Mouse (Mus musculus) adrenal gland, postnatal 4 days (tissue): ENCODE data around the gene Armc12. TPM values are rescaled to one million over a fixed set of nuclear protein-coding genes. Genes with fewer than 3 reads are reported as not detected.

Source experiments
- DNase-seq, 2 experiments: peaks; one replicate each; pipeline ENCODE4 v3.0.0; 2021 to 2022; ENCODE audit warnings: low spot score in 2 of 2, mixed read lengths in 2 of 2
- total RNA-seq, 2 experiments: library from RNA; stranded (reverse); gene quantifications; 2 replicates each; pipeline ENCODE4 v1.2.3; 2021

The Armc12 gene
- total RNA-seq, 2 experiments from 2014 or later: 0.22 TPM; not detected in 1

- no peak for DNase-seq
Measured at GRCm38 (mm10) chr17:28512696-28513095, 17.9 kb upstream of the Armc12 start.

- DNase-seq: no peak
Measured at GRCm38 (mm10) chr17:28513337-28513736, 17.3 kb upstream of the Armc12 start.

- DNase-seq: no peak
Measured at GRCm38 (mm10) chr17:28513844-28514243, 16.8 kb upstream of the Armc12 start.

- DNase-seq: no peak
Measured at GRCm38 (mm10) chr17:28514555-28514954, 16.1 kb upstream of the Armc12 start.

GRCm38 (mm10) chr17:28515431-28516341 is 14.9 kb upstream of the Armc12 start:
- no peak for DNase-seq

- no peak for DNase-seq
Measured at GRCm38 (mm10) chr17:28516881-28517280, 13.7 kb upstream of the Armc12 start.

GRCm38 (mm10) chr17:28517441-28517955 is 13.1 kb upstream of the Armc12 start, which contains the start of gene Fkbp5:
Gene Fkbp5 (minus strand): TSS chr17:28517527.
- peak in 1 of 2 experiments; percentile 37 for DNase-seq

- peak; percentile 57 to 67 for DNase-seq
Measured at GRCm38 (mm10) chr17:28517956-28518614, 12.5 kb upstream of the Armc12 start.

- no peak for DNase-seq
Measured at GRCm38 (mm10) chr17:28518615-28519071, 12.0 kb upstream of the Armc12 start.

- no peak for DNase-seq
Measured at GRCm38 (mm10) chr17:28519827-28520226, 10.8 kb upstream of the Armc12 start.

GRCm38 (mm10) chr17:28520561-28520960 is 10.0 kb upstream of the Armc12 start:
- no peak for DNase-seq

GRCm38 (mm10) chr17:28521071-28521726 is 9.4 kb upstream of the Armc12 start:
- DNase-seq: no peak

GRCm38 (mm10) chr17:28521920-28522319 is 8.7 kb upstream of the Armc12 start:
- no peak for DNase-seq

GRCm38 (mm10) chr17:28522623-28523354 is 7.8 kb upstream of the Armc12 start:
- peak; percentile 60 to 79 for DNase-seq

GRCm38 (mm10) chr17:28523355-28524008 is 7.1 kb upstream of the Armc12 start:
- DNase-seq: no peak

- no peak for DNase-seq
Measured at GRCm38 (mm10) chr17:28524009-28524695, 6.5 kb upstream of the Armc12 start.

GRCm38 (mm10) chr17:28524831-28525430 is 5.7 kb upstream of the Armc12 start:
- no peak for DNase-seq

GRCm38 (mm10) chr17:28527184-28528042 is 3.2 kb upstream of the Armc12 start:
- DNase-seq: peak in 1 of 2 experiments; percentile 47
